Mouse (Mus musculus) midbrain, embryonic 11.5 days (tissue): ENCODE results near the gene Cacna1c. TPM values are rescaled to one million over a fixed set of nuclear protein-coding genes. Genes with fewer than 3 reads are reported as not detected.

Source experiments
- ATAC-seq: fragments of 200-750 bp; cut with Nextera tagmentation; 2 replicates; pipeline ENCODE4 v1.8.0; 2017; ENCODE audit warnings: moderate TSS enrichment, moderate library complexity; ENCODE audit not compliant: low FRiP score
- DNase-seq: peaks from one replicate; pipeline ENCODE4 v3.0.0; 2015; ENCODE audit warnings: low spot score; ENCODE audit errors: missing footprints
- H3K27ac ChIP-seq: fragments of 300-500 bp; sonication (generic); 2 replicates; pipeline ENCODE4 v1.5.1; 2014; ENCODE audit warnings: low read depth, low read length
- H3K27me3 ChIP-seq: fragments of 300-500 bp; sonication (generic); 2 replicates; pipeline ENCODE4 v1.6.1; 2014; ENCODE audit warnings: mild to moderate bottlenecking, low read length, moderate library complexity, mixed read lengths; ENCODE audit not compliant: control insufficient read depth, insufficient read depth
- H3K36me3 ChIP-seq: fragments of 300-500 bp; sonication (generic); 2 replicates; pipeline ENCODE4 v1.6.1; 2014; ENCODE audit warnings: mild to moderate bottlenecking, low read length, moderate library complexity, mixed read lengths; ENCODE audit not compliant: control insufficient read depth, insufficient read depth
- H3K4me1 ChIP-seq: fragments of 300-500 bp; sonication (generic); 2 replicates; pipeline ENCODE4 v1.6.1; 2014; ENCODE audit warnings: low read length; ENCODE audit not compliant: control insufficient read depth, insufficient read depth
- H3K4me2 ChIP-seq: fragments of 300-500 bp; sonication (generic); 2 replicates; pipeline ENCODE4 v1.6.1; 2014; ENCODE audit warnings: mild to moderate bottlenecking, moderate library complexity
- H3K4me3 ChIP-seq: fragments of 300-500 bp; sonication (generic); 2 replicates; pipeline ENCODE4 v1.5.1; 2014; ENCODE audit warnings: low read depth, low read length
- H3K9ac ChIP-seq: fragments of 300-500 bp; sonication (generic); 2 replicates; pipeline ENCODE4 v1.6.1; 2014; ENCODE audit warnings: low read length
- H3K9me3 ChIP-seq: fragments of 300-500 bp; sonication (generic); 2 replicates; pipeline ENCODE4 v1.6.1; 2016; ENCODE audit warnings: low read length; ENCODE audit not compliant: control insufficient read depth
- WGBS: fragments of 180-500 bp; shearing (Covaris S2); extraction: QIAGEN DNeasy Blood & Tissue Kit; methylation state at CpG from one replicate; pipeline ENCODE4 v1.1.7; 2014; 5-methylcytosine and 5-hydroxymethylcytosine counted together
- polyA plus RNA-seq: library from polyadenylated mRNA; unstranded; fragments of >200 nt; fragmentation: Nextera tagmentation; extraction: Ambion mirVana; gene quantifications from 2 replicates; pipeline ENCODE4 v1.2.1, GENCODE M21; 2014

The Cacna1c gene
- polyA plus RNA-seq, 1 experiment from 2014 or later, result 2.1 TPM

DNA sequence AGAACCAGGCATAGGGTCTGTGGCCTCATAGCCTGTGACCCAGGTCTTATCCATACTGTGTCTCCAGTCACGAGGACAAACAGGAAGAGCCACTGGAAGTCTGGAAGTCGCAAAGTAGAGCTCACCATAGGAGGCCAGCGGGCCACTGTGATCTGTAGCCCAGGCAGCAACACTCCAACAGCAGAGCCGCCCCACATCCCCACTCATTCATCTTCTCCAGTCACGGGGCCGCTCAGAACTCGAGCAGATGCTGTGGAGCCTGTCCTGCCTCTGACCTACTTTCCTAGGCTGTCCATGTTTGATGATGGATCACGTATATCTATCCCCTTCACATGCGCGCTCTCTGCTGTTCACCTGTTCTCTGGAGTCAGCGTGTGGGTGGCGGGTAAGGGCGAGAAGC is 246.0 kb downstream of the Cacna1c start:
- ATAC-seq (no peak), DNase-seq (peak; percentile 44)
- H3K4me1 ChIP-seq, result no peaks in the 10 kb centered on the region
- H3K27me3 ChIP-seq, result no peaks in the 10 kb centered on the region
- H3K27ac ChIP-seq, result no peak overlapping the region
- WGBS, result 86% methylated on average over 13 of the region's 13 CpGs
- no peaks in the 10 kb centered on the region for H3K9me3 ChIP-seq
- H3K4me2 ChIP-seq, result no peak overlapping the region
- no peaks in the 10 kb centered on the region for H3K36me3 ChIP-seq
- no peak overlapping the region for H3K9ac ChIP-seq
- no peak overlapping the region for H3K4me3 ChIP-seq

DNA sequence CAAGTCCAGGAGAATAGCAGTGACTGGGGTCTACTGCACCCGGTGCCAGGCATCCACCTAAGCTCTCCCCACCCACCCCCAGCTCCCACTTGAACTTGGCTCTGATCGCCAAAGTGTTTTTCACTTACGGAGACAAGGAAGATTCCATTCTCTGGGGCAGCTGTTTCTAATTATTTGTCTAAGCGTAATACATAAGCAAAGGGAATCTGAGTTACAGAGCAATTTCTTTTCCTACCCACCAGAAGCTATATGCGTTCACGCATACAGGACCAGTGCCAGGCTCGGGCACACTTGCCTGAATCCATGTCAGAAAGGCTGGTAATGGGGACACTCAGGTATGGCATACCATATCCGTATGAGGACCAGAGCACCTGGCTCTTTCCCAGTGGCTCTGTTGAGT is 248.9 kb downstream of the Cacna1c start:
- ATAC-seq (no peak), DNase-seq (no peak)
- Histone ChIP-seq H3K36me3 (no peaks in the 10 kb centered on the region), H3K9me3 (no peaks in the 10 kb centered on the region), H3K27me3 (no peaks in the 10 kb centered on the region), H3K4me1 (no peaks in the 10 kb centered on the region), H3K4me2 (no peak overlapping the region), H3K4me3 (no peak overlapping the region), H3K9ac (no peak overlapping the region), H3K27ac (no peak overlapping the region)
- 82% methylated on average over 8 of the region's 8 CpGs for WGBS

DNA sequence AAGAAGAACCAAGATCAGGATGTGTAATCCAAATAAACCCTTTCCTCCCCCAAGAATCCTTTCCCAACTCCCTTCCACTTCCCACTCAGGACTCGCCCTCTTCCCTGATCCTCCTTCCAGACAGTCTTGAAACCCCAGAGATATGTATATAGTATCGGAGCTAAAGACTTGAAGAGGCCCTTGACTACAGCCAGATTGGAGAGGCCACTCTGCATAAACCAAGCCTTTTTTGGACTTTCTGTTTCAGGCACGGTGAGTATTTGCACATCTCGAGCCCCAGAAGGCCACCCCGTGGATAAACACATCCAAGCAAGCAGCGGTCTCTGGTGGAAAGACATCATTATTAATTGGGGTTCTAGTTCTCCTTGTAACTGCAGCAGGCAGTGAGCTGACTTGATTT is 249.6 kb downstream of the Cacna1c start:
- H3K4me3 ChIP-seq, result no peak overlapping the region
- no peaks in the 10 kb centered on the region for H3K4me1 ChIP-seq
- H3K9me3 ChIP-seq, result no peaks in the 10 kb centered on the region
- no peaks in the 10 kb centered on the region for H3K27me3 ChIP-seq
- no peak overlapping the region for H3K27ac ChIP-seq
- no peak overlapping the region for H3K4me2 ChIP-seq
- no peak overlapping the region for H3K9ac ChIP-seq
- no peak for DNase-seq
- H3K36me3 ChIP-seq, result no peaks in the 10 kb centered on the region
- 90% methylated on average over 6 of the region's 6 CpGs for WGBS
- ATAC-seq, result no peak

DNA sequence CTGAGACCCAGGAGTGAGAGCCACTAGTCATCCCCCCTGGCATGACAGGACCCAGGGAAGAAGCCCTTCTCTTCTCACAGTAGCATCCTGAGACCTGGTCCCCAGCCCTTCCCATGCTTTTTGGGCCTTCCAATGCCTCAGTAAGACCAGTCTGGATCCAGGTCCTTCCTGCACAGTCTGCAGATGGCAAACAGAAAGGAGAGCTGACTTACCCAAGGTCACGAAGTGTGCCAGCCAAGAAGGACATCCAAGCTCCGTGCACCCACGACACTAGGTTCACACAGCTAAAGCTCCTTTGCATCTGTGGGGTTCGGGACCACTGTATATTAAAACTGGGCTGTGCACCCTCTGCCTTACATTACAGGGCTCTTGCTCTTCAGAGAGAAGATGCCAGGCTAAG is 252.1 kb downstream of the Cacna1c start:
- Histone ChIP-seq H3K9me3 (no peaks in the 10 kb centered on the region), H3K4me1 (no peaks in the 10 kb centered on the region), H3K4me3 (no peak overlapping the region), H3K9ac (no peak overlapping the region), H3K4me2 (no peak overlapping the region), H3K36me3 (no peaks in the 10 kb centered on the region), H3K27me3 (no peaks in the 10 kb centered on the region), H3K27ac (no peak overlapping the region)
- 86% methylated on average over 4 of the region's 4 CpGs for WGBS
- no peak for ATAC-seq
- DNase-seq, result no peak

DNA sequence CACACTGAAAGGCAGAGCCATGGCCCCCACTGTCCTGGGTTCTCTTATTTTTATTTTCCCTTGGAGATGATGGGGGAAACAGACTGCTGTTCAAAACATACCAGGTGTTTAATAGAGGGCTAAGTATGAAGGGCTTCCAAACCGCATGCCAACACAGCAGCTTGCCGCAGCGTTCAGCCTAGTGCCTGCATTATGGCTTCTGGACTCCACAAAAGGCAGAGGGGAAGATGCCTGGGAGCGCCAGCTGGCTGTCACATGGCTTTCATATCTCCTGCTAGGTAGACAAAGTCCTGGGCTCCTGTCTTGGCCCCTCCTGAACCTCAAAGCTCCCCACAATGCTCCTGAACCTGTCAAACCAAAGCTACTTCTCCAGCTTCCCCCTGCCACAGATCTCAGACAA is 254.4 kb downstream of the Cacna1c start:
- Histone ChIP-seq H3K27me3 (no peaks in the 10 kb centered on the region), H3K9me3 (no peaks in the 10 kb centered on the region), H3K4me1 (no peaks in the 10 kb centered on the region; the same call in 1 of the 2 replicates), H3K4me3 (no peak overlapping the region), H3K9ac (no peak overlapping the region), H3K36me3 (no peaks in the 10 kb centered on the region), H3K4me2 (no peak overlapping the region), H3K27ac (no peak overlapping the region)
- 92% methylated on average over 4 of the region's 4 CpGs for WGBS
- ATAC-seq (no peak), DNase-seq (no peak)

DNA sequence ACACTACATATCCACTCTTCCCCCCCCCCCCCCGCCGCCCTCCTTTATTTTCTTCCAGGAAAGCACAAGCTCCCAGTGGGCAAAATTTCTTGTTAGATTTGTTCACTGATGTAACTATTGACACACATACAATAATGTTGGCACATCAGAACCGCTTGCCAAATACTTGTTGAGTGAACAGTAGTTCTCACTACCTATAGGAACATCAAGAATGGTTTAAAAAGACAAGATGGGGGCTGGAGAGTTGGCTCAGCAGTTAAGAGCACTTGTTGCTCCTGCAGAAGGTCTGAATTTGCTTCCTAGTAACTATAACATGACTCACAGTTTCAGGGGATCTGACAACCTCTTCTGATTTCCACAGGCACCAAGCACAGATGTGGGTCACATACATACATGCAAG is 255.2 kb downstream of the Cacna1c start:
- no peaks in the 10 kb centered on the region for H3K27me3 ChIP-seq
- H3K4me2 ChIP-seq, result no peak overlapping the region
- WGBS, result 85% methylated on average over 3 of the region's 3 CpGs
- DNase-seq (no peak), ATAC-seq (no peak)
- H3K9me3 ChIP-seq, result no peaks in the 10 kb centered on the region
- H3K27ac ChIP-seq, result no peak overlapping the region
- no peak overlapping the region for H3K4me3 ChIP-seq
- H3K4me1 ChIP-seq, result no peaks in the 10 kb centered on the region; the same call in 1 of the 2 replicates
- H3K9ac ChIP-seq, result no peak overlapping the region
- no peaks in the 10 kb centered on the region for H3K36me3 ChIP-seq

DNA sequence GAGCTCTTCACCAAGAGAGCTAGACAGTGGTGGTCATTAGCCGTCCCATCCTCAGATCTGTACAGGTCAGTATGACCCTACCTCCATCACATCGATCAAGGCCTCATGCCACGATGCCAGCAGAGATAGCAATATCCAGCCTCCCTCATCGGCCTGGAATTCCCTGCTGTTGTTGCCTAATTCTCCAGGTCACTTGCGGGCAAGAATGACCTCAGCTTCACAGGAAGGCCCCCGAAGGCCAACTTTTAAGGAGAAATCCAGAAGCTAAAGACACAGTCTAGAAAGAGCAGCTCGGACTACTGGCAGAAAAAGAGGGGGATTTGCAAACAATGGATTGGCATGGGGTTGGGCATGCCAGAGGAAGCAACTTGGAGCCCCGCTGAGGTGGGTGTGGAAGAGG is 256.6 kb downstream of the Cacna1c start:
- Histone ChIP-seq H3K36me3 (no peaks in the 10 kb centered on the region), H3K27ac (no peak overlapping the region), H3K4me1 (no peaks in the 10 kb centered on the region; the same call in 1 of the 2 replicates), H3K4me3 (no peak overlapping the region), H3K9ac (no peak overlapping the region), H3K9me3 (no peaks in the 10 kb centered on the region), H3K27me3 (no peaks in the 10 kb centered on the region), H3K4me2 (no peak overlapping the region)
- 89% methylated on average over 8 of the region's 8 CpGs for WGBS
- no peak for DNase-seq
- ATAC-seq, result no peak

DNA sequence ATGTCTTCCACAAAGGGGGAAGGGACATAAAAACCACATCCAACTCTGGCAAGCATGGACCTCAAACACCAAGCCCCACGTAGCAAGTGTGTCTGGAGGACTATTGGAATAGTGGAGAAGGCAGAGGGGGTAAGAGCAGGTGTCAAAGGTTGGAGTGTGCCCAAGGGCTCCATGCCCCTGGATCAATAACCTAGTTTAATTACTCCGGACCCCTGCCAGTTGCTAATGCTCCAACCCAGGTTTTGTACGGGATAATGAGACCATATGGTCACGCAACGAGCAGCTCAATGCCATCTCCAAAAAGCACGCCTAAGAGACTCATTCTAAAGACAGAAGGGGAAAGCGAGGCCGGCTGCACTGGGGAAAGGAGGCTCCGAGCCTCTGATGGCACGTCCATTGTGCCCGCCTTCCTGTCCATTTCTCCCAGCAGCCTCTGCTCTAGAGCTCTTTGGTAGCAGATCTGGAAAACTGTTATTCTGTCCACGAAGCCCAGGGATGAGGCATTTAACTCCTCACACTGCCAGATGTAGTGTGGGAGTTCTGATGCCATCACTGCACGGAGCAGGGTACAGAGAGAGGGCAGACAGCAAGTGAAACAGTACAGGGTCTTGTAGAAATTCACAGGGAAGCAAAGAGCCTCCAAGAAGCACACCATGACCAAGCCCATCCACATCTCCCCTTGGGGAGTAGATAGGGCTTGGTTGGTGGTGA is 257.7 kb downstream of the Cacna1c start:
- WGBS, result 79% methylated on average over 13 of the region's 13 CpGs
- no peak overlapping the region for H3K4me2 ChIP-seq
- ATAC-seq (no peak), DNase-seq (no peak)
- H3K9ac ChIP-seq, result no peak overlapping the region
- no peak overlapping the region for H3K4me3 ChIP-seq
- H3K4me1 ChIP-seq, result no peaks in the 10 kb centered on the region; the same call in 1 of the 2 replicates
- no peaks in the 10 kb centered on the region for H3K36me3 ChIP-seq
- no peaks in the 10 kb centered on the region for H3K27me3 ChIP-seq
- no peaks in the 10 kb centered on the region for H3K9me3 ChIP-seq
- H3K27ac ChIP-seq, result no peak overlapping the region

DNA sequence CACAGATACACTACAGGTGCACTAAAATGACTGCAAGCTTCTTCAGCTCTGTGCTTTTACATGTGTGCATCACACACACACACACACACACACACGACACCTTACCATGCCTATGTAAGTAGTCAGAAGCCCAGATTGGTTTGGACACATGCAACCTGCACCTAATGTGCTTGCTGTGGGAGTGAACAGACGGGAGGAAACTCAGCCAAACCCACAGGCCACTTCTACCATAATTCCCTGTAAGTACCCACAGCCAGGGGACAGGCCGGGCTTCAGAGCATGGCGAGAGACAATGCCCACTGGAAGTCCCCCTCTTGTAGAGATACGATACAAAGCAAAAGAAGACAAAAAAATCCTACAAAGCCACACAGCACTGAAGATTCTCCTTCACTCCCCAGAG is 258.7 kb downstream of the Cacna1c start:
- WGBS, result 84% methylated on average over 5 of the region's 5 CpGs
- Histone ChIP-seq H3K9ac (no peak overlapping the region), H3K4me2 (no peak overlapping the region), H3K9me3 (no peaks in the 10 kb centered on the region), H3K36me3 (no peaks in the 10 kb centered on the region), H3K4me3 (no peak overlapping the region), H3K4me1 (no peaks in the 10 kb centered on the region; the same call in 1 of the 2 replicates), H3K27me3 (no peaks in the 10 kb centered on the region), H3K27ac (no peak overlapping the region)
- DNase-seq, result no peak
- ATAC-seq, result no peak
